Mouse (Mus musculus) MEL (cell line): ENCODE measurements around the gene Abca3.

Source experiments
- CHD1 ChIP-seq: IDR thresholded peaks from 2 replicates; pipeline ENCODE4 v1.6.1; 2012; ENCODE audit warnings: low read depth, mild to moderate bottlenecking, inconsistent platforms, low read length, improper control_type of control experiment
- CTCF ChIP-seq, 3 experiments: IDR thresholded peaks in 2 of 3; conservative IDR thresholded peaks in 1 of 3; 2 replicates each; pipeline ENCODE4 v1.5.1; 2011 to 2012; ENCODE audit warnings: low read length in 3 of 3, low read depth in 2 of 3, mild to moderate bottlenecking in 2 of 3, improper control_type of control experiment in 1 of 3, inconsistent platforms in 1 of 3, mixed read lengths in 1 of 3, moderate library complexity in 1 of 3; ENCODE audit not compliant: control insufficient read depth in 1 of 3, insufficient read depth in 1 of 3, poor library complexity in 1 of 3, severe bottlenecking in 1 of 3
- EP300 ChIP-seq, 2 experiments: IDR thresholded peaks; 2 replicates each; pipeline ENCODE4 v1.6.1; 2011; ENCODE audit warnings: improper control_type of control experiment in 2 of 2, low read length in 2 of 2, low read depth in 1 of 2, mild to moderate bottlenecking in 1 of 2
- GATA1 ChIP-seq: IDR thresholded peaks from 2 replicates; pipeline ENCODE4 v1.6.1; 2011; ENCODE audit warnings: low read depth, low read length, improper control_type of control experiment
- MAX ChIP-seq: IDR thresholded peaks from 2 replicates; pipeline ENCODE4 v1.6.1; 2011; ENCODE audit warnings: low read length, improper control_type of control experiment
- POLR2A ChIP-seq, 2 experiments: IDR thresholded peaks; 2 replicates each; pipeline ENCODE4 v1.6.1; 2011 to 2012; ENCODE audit warnings: low read length in 2 of 2, mild to moderate bottlenecking in 2 of 2, control low read depth in 1 of 2, improper control_type of control experiment in 1 of 2, low read depth in 1 of 2, moderate library complexity in 1 of 2; ENCODE audit not compliant: control insufficient read depth in 1 of 2, insufficient read depth in 1 of 2, poor library complexity in 1 of 2
- POLR2AphosphoS2 ChIP-seq: IDR thresholded peaks from 2 replicates; pipeline ENCODE4 v1.6.1; 2011; ENCODE audit warnings: low read length, improper control_type of control experiment
- SIN3A ChIP-seq: IDR thresholded peaks from 2 replicates; pipeline ENCODE4 v1.6.1; 2012; ENCODE audit warnings: low read length, improper control_type of control experiment, inconsistent platforms
- TCF12 ChIP-seq: IDR thresholded peaks from 2 replicates; pipeline ENCODE4 v1.6.1; 2014; ENCODE audit warnings: low read depth, mild to moderate bottlenecking, inconsistent platforms, low read length, improper control_type of control experiment, moderate library complexity
- USF2 ChIP-seq, 2 experiments: IDR thresholded peaks; 2 replicates each; pipeline ENCODE4 v1.6.1; 2011 to 2012; ENCODE audit warnings: improper control_type of control experiment in 2 of 2, low read length in 2 of 2, borderline replicate concordance in 1 of 2, inconsistent platforms in 1 of 2, low read depth in 1 of 2, mild to moderate bottlenecking in 1 of 2; ENCODE audit not compliant: insufficient read depth in 1 of 2
- ZC3H11A ChIP-seq: IDR thresholded peaks from 2 replicates; pipeline ENCODE4 v1.6.1; 2012; ENCODE audit warnings: low read depth, mild to moderate bottlenecking, inconsistent platforms, low read length, improper control_type of control experiment
- ZKSCAN1 ChIP-seq: IDR thresholded peaks from 2 replicates; pipeline ENCODE4 v1.6.1; 2012; ENCODE audit warnings: low read depth, mild to moderate bottlenecking, inconsistent platforms, low read length, improper control_type of control experiment, moderate library complexity
- ZNF384 ChIP-seq: IDR thresholded peaks from 2 replicates; pipeline ENCODE4 v1.6.1; 2012; ENCODE audit warnings: low read depth, mild to moderate bottlenecking, inconsistent platforms, low read length, improper control_type of control experiment

GRCm38 (mm10) chr17:24442107-24442506 lies 90.4 kb downstream of the Abca3 start:
- TF ChIP-seq ZKSCAN1, result no peak
- no peak for TF ChIP-seq CTCF (IDR thresholded peaks at IDR 0.05 in 2 of 3, conservative IDR thresholded peaks at IDR 0.05 in 1 of 3; ENCODE audit: control insufficient read depth in 1 of 3, insufficient read depth in 1 of 3, low read depth in 2 of 3, low read length in 3 of 3, poor library complexity in 1 of 3, severe bottlenecking in 1 of 3)
- no peak for TF ChIP-seq EP300 (IDR thresholded peaks at IDR 0.05; ENCODE audit: low read depth in 1 of 2, low read length in 2 of 2)
- TF ChIP-seq CHD1, result no peak
- TF ChIP-seq POLR2A (IDR thresholded peaks at IDR 0.05; ENCODE audit: control insufficient read depth in 1 of 2, insufficient read depth in 1 of 2, low read depth in 1 of 2, low read length in 2 of 2, poor library complexity in 1 of 2), result no peak
- no peak for TF ChIP-seq MAX
- TF ChIP-seq USF2 (IDR thresholded peaks at IDR 0.05; ENCODE audit: borderline replicate concordance in 1 of 2, insufficient read depth in 1 of 2, low read depth in 1 of 2, low read length in 2 of 2), result no peak
- no peak for TF ChIP-seq SIN3A
- TF ChIP-seq GATA1, result no peak
- TF ChIP-seq ZC3H11A, result no peak
- no peak for TF ChIP-seq ZNF384
- no peak for TF ChIP-seq TCF12
- TF ChIP-seq POLR2AphosphoS2, result no peak
